Mouse (Mus musculus): Measurements from ENCODE around the gene Plagl1. TPM values are rescaled to one million over a fixed set of nuclear protein-coding genes. Genes with fewer than 3 reads are reported as not detected.

The Plagl1 gene
- polyA plus RNA-seq, 1 experiment from 2014 or later, result 153 TPM

GRCm38 (mm10) chr10:13063457-13063856, 3.2 kb downstream of the Plagl1 start:
- WGBS, result 35% methylated on average over 7 of the region's 7 CpGs
- H3K4me2 ChIP-seq (ENCODE audit: low read depth, low read length, severe bottlenecking), result 0 out of 2 replicates have a peak overlapping the region, but pooled peaks have one; percentile 8
- H3K9ac ChIP-seq (ENCODE audit: low read length), result no peak overlapping the region; the same call in 1 of the 2 replicates
- H3K36me3 ChIP-seq (ENCODE audit: control insufficient read depth, insufficient read depth, low read length), result no peaks in the 10 kb centered on the region
- DNase-seq (ENCODE audit: low spot score) (no peak), ATAC-seq (replicated peaks; ENCODE audit: low FRiP score) (no peak)
- peaks cover 10% of the 10 kb centered on the region for H3K4me1 ChIP-seq (replicated peaks; ENCODE audit: control insufficient read depth, insufficient read depth, low read length)
- no peak overlapping the region for H3K27ac ChIP-seq (ENCODE audit: low read depth, low read length)
- no peaks in the 10 kb centered on the region for H3K9me3 ChIP-seq (ENCODE audit: control insufficient read depth, low read length)
- H3K4me3 ChIP-seq (ENCODE audit: low read depth, low read length), result no peak overlapping the region
- peaks cover 18% of the 10 kb centered on the region for H3K27me3 ChIP-seq (ENCODE audit: control insufficient read depth, insufficient read depth, low read length)

GRCm38 (mm10) chr10:13065129-13065752, 4.9 kb downstream of the Plagl1 start:
- Histone ChIP-seq H3K4me2 (ENCODE audit: low read depth, low read length, severe bottlenecking) (no peak overlapping the region), H3K9me3 (ENCODE audit: control insufficient read depth, low read length) (no peaks in the 10 kb centered on the region), H3K36me3 (ENCODE audit: control insufficient read depth, insufficient read depth, low read length) (no peaks in the 10 kb centered on the region), H3K27ac (ENCODE audit: low read depth, low read length) (no peak overlapping the region), H3K4me1 (replicated peaks; ENCODE audit: control insufficient read depth, insufficient read depth, low read length) (peaks cover 10% of the 10 kb centered on the region), H3K4me3 (ENCODE audit: low read depth, low read length) (no peak overlapping the region), H3K27me3 (ENCODE audit: control insufficient read depth, insufficient read depth, low read length) (peaks cover 15% of the 10 kb centered on the region), H3K9ac (ENCODE audit: low read length) (no peak overlapping the region)
- WGBS, result 81% methylated on average over 3 of the region's 3 CpGs
- ATAC-seq (replicated peaks; ENCODE audit: low FRiP score), result no peak
- DNase-seq (ENCODE audit: low spot score), result no peak

GRCm38 (mm10) chr10:13071031-13071430, 10.7 kb downstream of the Plagl1 start:
- Histone ChIP-seq H3K4me1 (replicated peaks; ENCODE audit: control insufficient read depth, insufficient read depth, low read length) (no peaks in the 10 kb centered on the region), H3K36me3 (ENCODE audit: control insufficient read depth, insufficient read depth, low read length) (no peaks in the 10 kb centered on the region), H3K4me3 (ENCODE audit: low read depth, low read length) (no peak overlapping the region), H3K9me3 (ENCODE audit: control insufficient read depth, low read length) (peaks cover 2% of the 10 kb centered on the region; the same call in 1 of the 2 replicates), H3K9ac (ENCODE audit: low read length) (no peak overlapping the region), H3K4me2 (ENCODE audit: low read depth, low read length, severe bottlenecking) (no peak overlapping the region), H3K27me3 (ENCODE audit: control insufficient read depth, insufficient read depth, low read length) (no peaks in the 10 kb centered on the region), H3K27ac (ENCODE audit: low read depth, low read length) (no peak overlapping the region)
- ATAC-seq (replicated peaks; ENCODE audit: low FRiP score) (no peak), DNase-seq (ENCODE audit: low spot score) (no peak)
- 94% methylated on average over 2 of the region's 2 CpGs for WGBS

- WGBS, result 70% methylated on average over 7 of the region's 7 CpGs
- no peak for ATAC-seq (replicated peaks; ENCODE audit: low FRiP score)
- DNase-seq (ENCODE audit: low spot score), result no peak
- Histone ChIP-seq H3K9me3 (ENCODE audit: control insufficient read depth, low read length) (no peaks in the 10 kb centered on the region), H3K4me1 (replicated peaks; ENCODE audit: control insufficient read depth, insufficient read depth, low read length) (no peaks in the 10 kb centered on the region), H3K4me2 (ENCODE audit: low read depth, low read length, severe bottlenecking) (no peak overlapping the region), H3K9ac (ENCODE audit: low read length) (no peak overlapping the region), H3K36me3 (ENCODE audit: control insufficient read depth, insufficient read depth, low read length) (no peaks in the 10 kb centered on the region), H3K27ac (ENCODE audit: low read depth, low read length) (no peak overlapping the region), H3K4me3 (ENCODE audit: low read depth, low read length) (no peak overlapping the region), H3K27me3 (ENCODE audit: control insufficient read depth, insufficient read depth, low read length) (no peaks in the 10 kb centered on the region)
Observed at GRCm38 (mm10) chr10:13076807-13077532, 16.7 kb downstream of the Plagl1 start.

GRCm38 (mm10) chr10:13082459-13082858, 22.2 kb downstream of the Plagl1 start:
- Histone ChIP-seq H3K27me3 (ENCODE audit: control insufficient read depth, insufficient read depth, low read length) (no peaks in the 10 kb centered on the region), H3K4me2 (ENCODE audit: low read depth, low read length, severe bottlenecking) (no peak overlapping the region), H3K9me3 (ENCODE audit: control insufficient read depth, low read length) (no peaks in the 10 kb centered on the region), H3K27ac (ENCODE audit: low read depth, low read length) (no peak overlapping the region), H3K4me1 (replicated peaks; ENCODE audit: control insufficient read depth, insufficient read depth, low read length) (no peaks in the 10 kb centered on the region), H3K4me3 (ENCODE audit: low read depth, low read length) (no peak overlapping the region), H3K9ac (ENCODE audit: low read length) (no peak overlapping the region), H3K36me3 (ENCODE audit: control insufficient read depth, insufficient read depth, low read length) (no peaks in the 10 kb centered on the region)
- WGBS, result 90% methylated on average over 12 of the region's 12 CpGs
- ATAC-seq (replicated peaks; ENCODE audit: low FRiP score) (no peak), DNase-seq (ENCODE audit: low spot score) (no peak)

GRCm38 (mm10) chr10:13090596-13091424, 30.5 kb downstream of the Plagl1 start:
- peak; percentile 97 for ATAC-seq (replicated peaks; ENCODE audit: low FRiP score)
- Histone ChIP-seq H3K27ac (ENCODE audit: low read depth, low read length) (peak overlapping the region; percentile 2; the same call in 1 of the 2 replicates), H3K36me3 (ENCODE audit: control insufficient read depth, insufficient read depth, low read length) (no peaks in the 10 kb centered on the region), H3K9me3 (ENCODE audit: control insufficient read depth, low read length) (peaks cover 10% of the 10 kb centered on the region; the same call in 1 of the 2 replicates), H3K4me1 (replicated peaks; ENCODE audit: control insufficient read depth, insufficient read depth, low read length) (no peaks in the 10 kb centered on the region), H3K9ac (ENCODE audit: low read length) (peak overlapping the region; percentile 74), H3K27me3 (ENCODE audit: control insufficient read depth, insufficient read depth, low read length) (no peaks in the 10 kb centered on the region), H3K4me2 (ENCODE audit: low read depth, low read length, severe bottlenecking) (peak overlapping the region; percentile 50), H3K4me3 (ENCODE audit: low read depth, low read length) (peak overlapping the region; percentile 60)
- peak; percentile 91 for DNase-seq (ENCODE audit: low spot score)
- 42% methylated on average over 70 of the region's 70 CpGs for WGBS

GRCm38 (mm10) chr10:13092996-13093395, 32.7 kb downstream of the Plagl1 start:
- H3K27me3 ChIP-seq (ENCODE audit: control insufficient read depth, insufficient read depth, low read length), result no peaks in the 10 kb centered on the region
- WGBS, result 73% methylated on average over 3 of the region's 3 CpGs

GRCm38 (mm10) chr10:13098895-13099294, 38.6 kb downstream of the Plagl1 start:
- no peaks in the 10 kb centered on the region for H3K4me1 ChIP-seq (replicated peaks; ENCODE audit: control insufficient read depth, insufficient read depth, low read length)
- WGBS, result 81% methylated on average over 1 of the region's 1 CpGs
- no peaks in the 10 kb centered on the region for H3K9me3 ChIP-seq (ENCODE audit: control insufficient read depth, low read length)
- no peak overlapping the region for H3K27ac ChIP-seq (ENCODE audit: low read depth, low read length)
- no peaks in the 10 kb centered on the region for H3K36me3 ChIP-seq (ENCODE audit: control insufficient read depth, insufficient read depth, low read length)
- no peak overlapping the region for H3K9ac ChIP-seq (ENCODE audit: low read length)
- no peak overlapping the region for H3K4me3 ChIP-seq (ENCODE audit: low read depth, low read length)
- ATAC-seq (replicated peaks; ENCODE audit: low FRiP score) (no peak), DNase-seq (ENCODE audit: low spot score) (no peak)
- H3K27me3 ChIP-seq (ENCODE audit: control insufficient read depth, insufficient read depth, low read length), result no peaks in the 10 kb centered on the region
- no peak overlapping the region for H3K4me2 ChIP-seq (ENCODE audit: low read depth, low read length, severe bottlenecking)

More at GRCm38 (mm10) chr10:13092996-13093395, 32.7 kb downstream of the Plagl1 start:
- H3K36me3 ChIP-seq (ENCODE audit: control insufficient read depth, insufficient read depth, low read length), result no peaks in the 10 kb centered on the region
- peak overlapping the region; percentile 7; the same call in 1 of the 2 replicates for H3K4me3 ChIP-seq (ENCODE audit: low read depth, low read length)
- no peak overlapping the region for H3K27ac ChIP-seq (ENCODE audit: low read depth, low read length)
- H3K9me3 ChIP-seq (ENCODE audit: control insufficient read depth, low read length), result peaks cover 10% of the 10 kb centered on the region; the same call in 1 of the 2 replicates
- ATAC-seq (replicated peaks; ENCODE audit: low FRiP score) (no peak), DNase-seq (ENCODE audit: low spot score) (no peak)
- peak overlapping the region; percentile 21 for H3K4me2 ChIP-seq (ENCODE audit: low read depth, low read length, severe bottlenecking)
- no peak overlapping the region for H3K9ac ChIP-seq (ENCODE audit: low read length)
- no peaks in the 10 kb centered on the region for H3K4me1 ChIP-seq (replicated peaks; ENCODE audit: control insufficient read depth, insufficient read depth, low read length)

All from forebrain, embryonic 11.5 days (tissue).